Comparison of ENCODE assay signal across 20 mouse cellular contexts in genomic region chr17:70995551-70995950, GRCm38 (mm10).
"Had no signal": no experiment of that assay in that cellular context is flagged by ENCODE, and none has a peak within 500 bp of the region (broad histone marks: within the 10 kb centered on the region; RNA-seq: fewer than 3 reads in every experiment).

No protein-coding gene starts in this region.

- DNase-seq: kidney, postnatal 10 days; kidney, postnatal 36 days; layer of hippocampus, postnatal 36 days; left cerebral cortex, postnatal 4 days; liver, postnatal 0 days; lung, embryonic 14.5 days; retina, postnatal 1 day; right cerebral cortex, postnatal 25 days; thymus, adult 18-20 months; thymus, postnatal 36 days had no signal

- H3K9me3 ChIP-seq: limb, embryonic 12.5 days; limb, embryonic 15.5 days; midbrain, embryonic 12.5 days; midbrain, embryonic 15.5 days; neural tube, embryonic 13.5 days had no signal

- H3K4me2 ChIP-seq: limb, embryonic 12.5 days; limb, embryonic 15.5 days; liver, embryonic 11.5 days; lung, embryonic 14.5 days; midbrain, embryonic 12.5 days; midbrain, embryonic 15.5 days; neural tube, embryonic 13.5 days had no signal

- ATAC-seq: liver, postnatal 0 days; lung, postnatal 0 days; midbrain, embryonic 15.5 days had no signal

- H3K4me3 ChIP-seq: left cerebral cortex, adult 2 months; limb, embryonic 12.5 days; limb, embryonic 15.5 days; midbrain, embryonic 12.5 days; midbrain, embryonic 15.5 days; neural tube, embryonic 13.5 days had no signal

- H3K9ac ChIP-seq: limb, embryonic 12.5 days; limb, embryonic 15.5 days; liver, embryonic 14.5 days; liver, postnatal 0 days; lung, embryonic 14.5 days; midbrain, embryonic 12.5 days; midbrain, embryonic 15.5 days; neural tube, embryonic 13.5 days had no signal

- H3K27me3 ChIP-seq: limb, embryonic 12.5 days; limb, embryonic 15.5 days; midbrain, embryonic 12.5 days; midbrain, embryonic 15.5 days; neural tube, embryonic 13.5 days had no signal

- H3K27ac ChIP-seq: left cerebral cortex, adult 2 months; limb, embryonic 12.5 days; limb, embryonic 15.5 days; liver, embryonic 14.5 days; macrophage; midbrain, embryonic 12.5 days; midbrain, embryonic 15.5 days; neural tube, embryonic 13.5 days had no signal

- H3K36me3 ChIP-seq: midbrain, embryonic 15.5 days had no signal
